Mouse (Mus musculus) liver, postnatal 0 days (tissue): Measurements from ENCODE around the gene Atp13a3.

Experiments
- CTCF ChIP-seq: sonication (generic); IDR thresholded peaks from 2 replicates; pipeline ENCODE4 v1.5.1; 2016; ENCODE audit warnings: antibody characterized with exemption, low read depth
- EP300 ChIP-seq: IDR thresholded peaks from 2 replicates; pipeline ENCODE4 v1.6.1; 2016; ENCODE audit warnings: antibody characterized with exemption, low read depth, mild to moderate bottlenecking

DNA sequence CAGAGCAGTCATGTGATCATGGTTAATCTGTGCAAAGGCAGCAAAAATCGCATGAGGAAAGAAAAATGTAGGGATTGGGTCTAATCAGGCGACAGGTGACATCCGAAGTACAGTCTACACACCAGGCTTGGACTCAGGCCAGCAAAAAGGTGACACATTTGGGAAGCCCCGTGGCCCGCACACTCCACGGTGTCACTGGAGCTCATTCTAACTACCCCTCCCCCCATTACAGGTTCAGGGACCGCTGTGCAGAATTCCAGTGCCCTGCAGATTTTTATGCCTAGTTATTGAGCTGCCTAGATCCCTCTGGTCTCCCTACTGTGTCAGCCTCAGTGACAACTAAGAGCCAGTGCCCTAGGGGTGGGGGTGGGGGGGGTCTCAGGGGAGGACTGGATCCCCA is 108.3 kb downstream of the Atp13a3 start:
- no peak for TF ChIP-seq EP300
- no peak for TF ChIP-seq CTCF
